Mouse (Mus musculus) neural tube, embryonic 11.5 days (tissue): ENCODE measurements around the gene Gm42791. TPM values are rescaled to one million over a fixed set of nuclear protein-coding genes. Genes with fewer than 3 reads are reported as not detected.
A peak's percentile ranks its signal among the peaks of the same experiment; 100 is the strongest.

Experiments
- ATAC-seq: fragments of 200-750 bp; cut with Nextera tagmentation; 2 replicates; pipeline ENCODE4 v1.8.0; 2017; ENCODE audit warnings: moderate number of reproducible peaks, mild to moderate bottlenecking, moderate TSS enrichment, moderate library complexity; ENCODE audit not compliant: insufficient read depth, low FRiP score, low TSS enrichment
- DNase-seq: peaks from one replicate; pipeline ENCODE4 v3.0.0-alpha.2; 2015; ENCODE audit warnings: low spot score
- H3K27ac ChIP-seq: fragments of 300-500 bp; sonication (generic); 2 replicates; pipeline ENCODE4 v1.5.1; 2014; ENCODE audit warnings: low read depth, mild to moderate bottlenecking, low read length
- H3K27me3 ChIP-seq: fragments of 300-500 bp; sonication (generic); 2 replicates; pipeline ENCODE4 v1.6.1; 2014; ENCODE audit warnings: mild to moderate bottlenecking, low read length, mixed read lengths; ENCODE audit not compliant: control insufficient read depth, insufficient read depth
- H3K36me3 ChIP-seq: fragments of 300-500 bp; sonication (generic); 2 replicates; pipeline ENCODE4 v1.6.1; 2014; ENCODE audit warnings: mild to moderate bottlenecking, low read length, moderate library complexity, mixed read lengths; ENCODE audit not compliant: control insufficient read depth, insufficient read depth
- H3K4me1 ChIP-seq: fragments of 300-500 bp; sonication (generic); 2 replicates; pipeline ENCODE4 v1.6.1; 2014; ENCODE audit warnings: low read length, mixed read lengths; ENCODE audit not compliant: control insufficient read depth, insufficient read depth
- H3K4me2 ChIP-seq: fragments of 300-500 bp; sonication (generic); 2 replicates; pipeline ENCODE4 v1.6.1; 2014; ENCODE audit warnings: low read depth, mild to moderate bottlenecking, moderate library complexity
- H3K4me3 ChIP-seq: fragments of 300-500 bp; sonication (generic); 2 replicates; pipeline ENCODE4 v1.5.1; 2014; ENCODE audit warnings: low read depth, low read length
- H3K9ac ChIP-seq: fragments of 300-500 bp; sonication (generic); 2 replicates; pipeline ENCODE4 v1.6.1; 2014; ENCODE audit warnings: mild to moderate bottlenecking, low read length
- H3K9me3 ChIP-seq: fragments of 300-500 bp; sonication (generic); 2 replicates; pipeline ENCODE4 v1.6.1; 2016; ENCODE audit warnings: low read length; ENCODE audit not compliant: control insufficient read depth
- WGBS: fragments of 180-500 bp; shearing (Covaris S2); extraction: QIAGEN DNeasy Blood & Tissue Kit; methylation state at CpG from one replicate; pipeline ENCODE4 v1.1.7; 2014; 5-methylcytosine and 5-hydroxymethylcytosine counted together
- polyA plus RNA-seq: library from polyadenylated mRNA; unstranded; fragments of >200 nt; fragmentation: Nextera tagmentation; extraction: Ambion mirVana; gene quantifications from 2 replicates; pipeline ENCODE4 v1.2.1, GENCODE M21; 2014

Gm42791 gene
- polyA plus RNA-seq, 1 experiment from 2014 or later, result 2.0 TPM

- ATAC-seq, result peak; percentile 60; the same call in 1 of the 2 replicates
- Histone ChIP-seq H3K27me3 (no peaks in the 10 kb centered on the region), H3K4me1 (peaks cover 17% of the 10 kb centered on the region), H3K27ac (no peak overlapping the region), H3K4me2 (no peak overlapping the region), H3K9ac (no peak overlapping the region), H3K9me3 (no peaks in the 10 kb centered on the region), H3K4me3 (no peak overlapping the region), H3K36me3 (peaks cover 3% of the 10 kb centered on the region; the same call in 1 of the 2 replicates)
- DNase-seq, result no peak
- WGBS, result 18% methylated on average over 7 of the region's 7 CpGs
These were observed 85.9 kb downstream of the Gm42791 start for GRCm38 (mm10) chr5:148909057-148909395.

- H3K4me2 ChIP-seq, result no peak overlapping the region
- H3K9me3 ChIP-seq, result no peaks in the 10 kb centered on the region
- H3K4me3 ChIP-seq, result no peak overlapping the region
- peak; percentile 32 for DNase-seq
- 60% methylated on average over 16 of the region's 17 CpGs for WGBS
- H3K36me3 ChIP-seq, result no peaks in the 10 kb centered on the region; the same call in 1 of the 2 replicates
- H3K27ac ChIP-seq, result no peak overlapping the region
- ATAC-seq, result peak; percentile 46; the same call in 1 of the 2 replicates
- no peaks in the 10 kb centered on the region for H3K27me3 ChIP-seq
- H3K4me1 ChIP-seq, result peaks cover 17% of the 10 kb centered on the region
- no peak overlapping the region for H3K9ac ChIP-seq
These were observed 86.5 kb downstream of the Gm42791 start for GRCm38 (mm10) chr5:148908191-148909056.

GRCm38 (mm10) chr5:148906305-148906704 is 88.6 kb downstream of the Gm42791 start:
- no peaks in the 10 kb centered on the region for H3K27me3 ChIP-seq
- no peak overlapping the region for H3K27ac ChIP-seq
- peaks cover 17% of the 10 kb centered on the region for H3K4me1 ChIP-seq
- no peaks in the 10 kb centered on the region for H3K9me3 ChIP-seq
- H3K4me2 ChIP-seq, result no peak overlapping the region
- WGBS, result 95% methylated on average over 4 of the region's 4 CpGs
- no peak overlapping the region for H3K4me3 ChIP-seq
- H3K36me3 ChIP-seq, result no peaks in the 10 kb centered on the region; the same call in 1 of the 2 replicates
- DNase-seq (no peak), ATAC-seq (no peak)
- no peak overlapping the region for H3K9ac ChIP-seq

- no peak overlapping the region for H3K4me2 ChIP-seq
- H3K36me3 ChIP-seq, result no peaks in the 10 kb centered on the region; the same call in 1 of the 2 replicates
- H3K27ac ChIP-seq, result no peak overlapping the region
- no peak overlapping the region for H3K4me3 ChIP-seq
- DNase-seq (no peak), ATAC-seq (no peak)
- 82% methylated on average over 6 of the region's 6 CpGs for WGBS
- peaks cover 17% of the 10 kb centered on the region for H3K4me1 ChIP-seq
- no peaks in the 10 kb centered on the region for H3K9me3 ChIP-seq
- no peak overlapping the region for H3K9ac ChIP-seq
- no peaks in the 10 kb centered on the region for H3K27me3 ChIP-seq
These were observed 90.1 kb downstream of the Gm42791 start for GRCm38 (mm10) chr5:148904846-148905245.

- WGBS, result 93% methylated on average over 7 of the region's 7 CpGs
- ATAC-seq, result no peak
- H3K4me2 ChIP-seq, result no peak overlapping the region
- no peak overlapping the region for H3K27ac ChIP-seq
- H3K9me3 ChIP-seq, result no peaks in the 10 kb centered on the region
- H3K27me3 ChIP-seq, result no peaks in the 10 kb centered on the region
- no peak overlapping the region for H3K4me3 ChIP-seq
- H3K4me1 ChIP-seq, result no peaks in the 10 kb centered on the region
- no peak overlapping the region for H3K9ac ChIP-seq
- no peak for DNase-seq
- H3K36me3 ChIP-seq, result no peaks in the 10 kb centered on the region; the same call in 1 of the 2 replicates
These were observed 95.6 kb downstream of the Gm42791 start for GRCm38 (mm10) chr5:148899361-148899760.

- H3K4me1 ChIP-seq, result no peaks in the 10 kb centered on the region
- DNase-seq, result no peak
- no peak overlapping the region for H3K27ac ChIP-seq
- no peak overlapping the region for H3K4me3 ChIP-seq
- H3K36me3 ChIP-seq, result peaks cover 2% of the 10 kb centered on the region; the same call in 1 of the 2 replicates
- H3K9me3 ChIP-seq, result no peaks in the 10 kb centered on the region
- WGBS, result 84% methylated on average over 12 of the region's 12 CpGs
- no peak overlapping the region for H3K9ac ChIP-seq
- ATAC-seq, result no peak
- no peak overlapping the region for H3K4me2 ChIP-seq
- H3K27me3 ChIP-seq, result no peaks in the 10 kb centered on the region
These were observed 97.0 kb downstream of the Gm42791 start for GRCm38 (mm10) chr5:148897941-148898417.

GRCm38 (mm10) chr5:148897069-148897702 is 97.8 kb downstream of the Gm42791 start:
- no peaks in the 10 kb centered on the region for H3K4me1 ChIP-seq
- H3K9me3 ChIP-seq, result no peaks in the 10 kb centered on the region
- H3K4me3 ChIP-seq, result no peak overlapping the region
- peaks cover 3% of the 10 kb centered on the region; the same call in 1 of the 2 replicates for H3K36me3 ChIP-seq
- no peak overlapping the region for H3K9ac ChIP-seq
- no peak overlapping the region for H3K27ac ChIP-seq
- ATAC-seq (no peak), DNase-seq (no peak)
- no peak overlapping the region for H3K4me2 ChIP-seq
- H3K27me3 ChIP-seq, result no peaks in the 10 kb centered on the region
- WGBS, result 75% methylated on average over 14 of the region's 14 CpGs

GRCm38 (mm10) chr5:148896515-148896914 is 98.4 kb downstream of the Gm42791 start:
- no peak overlapping the region for H3K27ac ChIP-seq
- no peak for DNase-seq
- WGBS, result 84% methylated on average over 10 of the region's 10 CpGs
- no peaks in the 10 kb centered on the region for H3K9me3 ChIP-seq
- H3K36me3 ChIP-seq, result peaks cover 3% of the 10 kb centered on the region; the same call in 1 of the 2 replicates
- no peaks in the 10 kb centered on the region for H3K27me3 ChIP-seq
- H3K9ac ChIP-seq, result no peak overlapping the region
- ATAC-seq, result no peak
- H3K4me3 ChIP-seq, result no peak overlapping the region
- H3K4me2 ChIP-seq, result no peak overlapping the region
- no peaks in the 10 kb centered on the region for H3K4me1 ChIP-seq
